ENCODE assay signal across 19 mouse cellular contexts in the genomic region with DNA sequence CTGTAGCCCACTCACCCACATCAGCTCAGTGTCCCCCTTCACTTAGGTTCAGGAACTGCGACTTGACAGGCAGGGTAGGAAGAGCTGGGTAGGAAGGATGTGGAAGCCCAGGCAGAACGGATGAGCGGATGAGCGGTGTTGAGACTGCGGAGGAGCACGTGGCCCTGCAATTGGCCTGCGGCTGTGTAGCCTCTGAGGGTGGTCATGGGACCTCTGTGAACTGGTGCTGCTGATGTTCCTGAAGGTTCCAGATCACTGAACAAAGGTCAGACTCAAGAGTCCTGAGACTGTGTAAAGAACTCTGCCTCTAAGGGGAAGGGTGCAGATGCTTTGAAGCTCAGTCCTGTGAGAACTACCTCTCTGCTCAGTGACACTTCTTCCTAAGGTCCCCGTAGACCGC. TPM values are rescaled to one million over a fixed set of nuclear protein-coding genes. Genes with fewer than 3 reads are reported as not detected.
DNase-seq lines count a peak whose midpoint lies in the region; ATAC-seq and TF ChIP-seq lines count a peak whose summit lies in the region.
"Had no signal": no experiment of that assay in that cellular context is flagged by ENCODE, and none has a peak within 500 bp of the region (broad histone marks: within the 10 kb centered on the region; RNA-seq: fewer than 3 reads in every experiment).

No protein-coding gene starts in this region.

- H3K9ac ChIP-seq in kidney, embryonic 15.5 days = no peak overlapping the region
- no peak overlapping the region for H3K9ac ChIP-seq in midbrain, postnatal 0 days (replicated peaks; ENCODE audit: low read length, poor library complexity, severe bottlenecking)
- no peak overlapping the region for H3K9ac ChIP-seq in midbrain, embryonic 14.5 days (replicated peaks; ENCODE audit: low read length)
- H3K9ac ChIP-seq: embryonic facial prominence, embryonic 12.5 days; forebrain, postnatal 0 days; limb, embryonic 12.5 days; stomach, embryonic 15.5 days had no signal

- peaks cover 22% of the 10 kb centered on the region for H3K27me3 ChIP-seq in kidney, embryonic 15.5 days
- H3K27me3 ChIP-seq in midbrain, postnatal 0 days (ENCODE audit: insufficient read depth, low read length) = 0 out of 2 replicates have a peak, but pooled peaks cover 3% of the 10 kb centered on the region
- H3K27me3 ChIP-seq in midbrain, embryonic 14.5 days (ENCODE audit: control insufficient read depth, insufficient read depth, low read length) = no peaks in the 10 kb centered on the region
- H3K27me3 ChIP-seq: stomach, embryonic 15.5 days had no signal

- H3K36me3 ChIP-seq in kidney, embryonic 15.5 days = no peaks in the 10 kb centered on the region
- 0 out of 2 replicates have a peak, but pooled peaks cover 3% of the 10 kb centered on the region for H3K36me3 ChIP-seq in midbrain, postnatal 0 days (ENCODE audit: insufficient read depth, low read length)
- H3K36me3 ChIP-seq in midbrain, embryonic 14.5 days (ENCODE audit: control insufficient read depth, insufficient read depth, low read length) = no peaks in the 10 kb centered on the region
- H3K36me3 ChIP-seq: embryonic facial prominence, embryonic 12.5 days; limb, embryonic 12.5 days; stomach, embryonic 15.5 days had no signal

- DNase-seq in kidney, adult 11 months = peak; percentile 62
- no peak for DNase-seq in midbrain, postnatal 0 days (ENCODE audit: low spot score)
- DNase-seq in midbrain, embryonic 14.5 days = no peak
- DNase-seq in kidney, postnatal 25 days = peak; percentile 48 to 79
- no peak for DNase-seq in gastrocnemius, postnatal 25 days
- DNase-seq in adipocyte (ENCODE audit: low spot score) = no peak

- WGBS in kidney, embryonic 15.5 days = 62% methylated on average over 9 of the region's 9 CpGs
- WGBS in midbrain, postnatal 0 days = 79% methylated on average over 9 of the region's 9 CpGs
- 78% methylated on average over 9 of the region's 9 CpGs for WGBS in midbrain, embryonic 14.5 days

- ATAC-seq in kidney, embryonic 15.5 days (replicated peaks; ENCODE audit: low FRiP score) = no peak; the same call in 1 of the 2 replicates
- no peak; the same call in 1 of the 2 replicates for ATAC-seq in midbrain, postnatal 0 days (ENCODE audit: low FRiP score)
- no peak for ATAC-seq in midbrain, embryonic 14.5 days (ENCODE audit: low FRiP score, low TSS enrichment)
- ATAC-seq: hindbrain, embryonic 16.5 days; intestine, postnatal 0 days; midbrain, embryonic 16.5 days had no signal

- TF ChIP-seq CTCF in midbrain, postnatal 0 days (IDR thresholded peaks at IDR 0.05) = peak; percentile 22; the same call in 1 of the 2 replicates

- no peaks in the 10 kb centered on the region for H3K9me3 ChIP-seq in kidney, embryonic 15.5 days (replicated peaks)
- no peaks in the 10 kb centered on the region for H3K9me3 ChIP-seq in midbrain, postnatal 0 days (ENCODE audit: low read length)
- H3K9me3 ChIP-seq in midbrain, embryonic 14.5 days (ENCODE audit: control insufficient read depth, low read length) = no peaks in the 10 kb centered on the region
- H3K9me3 ChIP-seq: embryonic facial prominence, embryonic 12.5 days; limb, embryonic 12.5 days; stomach, embryonic 15.5 days had no signal

- H3K4me2 ChIP-seq in kidney, embryonic 15.5 days = no peak overlapping the region
- H3K4me2 ChIP-seq in midbrain, postnatal 0 days (ENCODE audit: low read depth, low read length, poor library complexity, severe bottlenecking) = no peak overlapping the region
- no peak overlapping the region for H3K4me2 ChIP-seq in midbrain, embryonic 14.5 days (ENCODE audit: low read length)
- H3K4me2 ChIP-seq: embryonic facial prominence, embryonic 12.5 days; limb, embryonic 12.5 days; liver, embryonic 11.5 days; stomach, embryonic 15.5 days had no signal

- H3K4me1 ChIP-seq in kidney, embryonic 15.5 days = peaks cover 26% of the 10 kb centered on the region
- no peaks in the 10 kb centered on the region for H3K4me1 ChIP-seq in midbrain, postnatal 0 days (ENCODE audit: insufficient read depth, low read length)
- no peaks in the 10 kb centered on the region for H3K4me1 ChIP-seq in midbrain, embryonic 14.5 days (ENCODE audit: control insufficient read depth, insufficient read depth, low read length)

- H3K27ac ChIP-seq in kidney, embryonic 15.5 days = no peak overlapping the region
- no peak overlapping the region for H3K27ac ChIP-seq in midbrain, postnatal 0 days (ENCODE audit: low read depth, low read length)
- no peak overlapping the region for H3K27ac ChIP-seq in midbrain, embryonic 14.5 days (replicated peaks; ENCODE audit: low read depth, low read length)
- H3K27ac ChIP-seq: embryonic facial prominence, embryonic 12.5 days; limb, embryonic 12.5 days; macrophage; stomach, embryonic 15.5 days had no signal

- no peak overlapping the region for H3K4me3 ChIP-seq in kidney, embryonic 15.5 days (replicated peaks)
- no peak overlapping the region for H3K4me3 ChIP-seq in midbrain, postnatal 0 days (ENCODE audit: low read depth, low read length)
- H3K4me3 ChIP-seq in midbrain, embryonic 14.5 days (replicated peaks; ENCODE audit: low read depth, low read length) = no peak overlapping the region
- H3K4me3 ChIP-seq: embryonic facial prominence, embryonic 12.5 days; limb, embryonic 12.5 days; stomach, embryonic 15.5 days had no signal

RNA-seq across cellular contexts. Expression of a gene that starts 8.8 kb away (rescaled TPM):
- polyA plus RNA-seq in kidney, embryonic 15.5 days (2015; fragmentation: Nextera tagmentation; extraction: Ambion mirVana) = 26.7 and 34.9 TPM in 2 replicates
- 25.1 and 32.4 TPM in 2 replicates for total RNA-seq in midbrain, postnatal 0 days (2014; rRNA removed)
- 27.3 and 29.2 TPM in 2 replicates for polyA plus RNA-seq in midbrain, postnatal 0 days (2015; fragmentation: Nextera tagmentation; extraction: Ambion mirVana)
- 37.0 and 42.8 TPM in 2 replicates for polyA plus RNA-seq in midbrain, embryonic 14.5 days (2014; fragmentation: Nextera tagmentation; extraction: Ambion mirVana)
- 10 to 100 TPM; 21.5 to 21.9 TPM for total RNA-seq in gastrocnemius, postnatal 25 days (2021)

RNA-seq across cellular contexts. Expression of a gene that starts 28.1 kb away (rescaled TPM):
- polyA plus RNA-seq in kidney, embryonic 15.5 days (2015; fragmentation: Nextera tagmentation; extraction: Ambion mirVana) = 0.30 TPM in 2 replicates
- 0.09 and 0.55 TPM in 2 replicates for total RNA-seq in midbrain, postnatal 0 days (2014; rRNA removed)
- 0.16 and 0.23 TPM in 2 replicates for polyA plus RNA-seq in midbrain, postnatal 0 days (2015; fragmentation: Nextera tagmentation; extraction: Ambion mirVana)
- polyA plus RNA-seq in midbrain, embryonic 14.5 days (2014; fragmentation: Nextera tagmentation; extraction: Ambion mirVana) = 0.08 TPM in 2 replicates
- total RNA-seq in gastrocnemius, postnatal 25 days (2021) = not detected
- total RNA-seq: forebrain, postnatal 0 days; gastrocnemius, postnatal 36 days; heart, adult 8-10 months; hematopoietic stem cell, adult 5-6 weeks had no signal
- polyA plus RNA-seq: macrophage had no signal

Comparison
In these comparisons a context has a peak if more than half of its experiments do, and no peak if none do; other contexts are left out.
1. DNase-seq: peak in kidney, adult 11 months (single experiment) and kidney, postnatal 25 days (2 of 2); none in midbrain, postnatal 0 days (single experiment), midbrain, embryonic 14.5 days (single experiment), gastrocnemius, postnatal 25 days (single experiment) and adipocyte (single experiment).